Mouse (Mus musculus) cerebellum, adult 2 months (tissue): ENCODE measurements around the gene Pdzd2. TPM values are rescaled to one million over a fixed set of nuclear protein-coding genes. Genes with fewer than 3 reads are reported as not detected.

Source experiments
- DNase-seq, 2 experiments: peaks; one replicate each; pipeline ENCODE4 v3.0.0; 2021
- H3K27ac ChIP-seq: fragments of 200-500 bp; 2 replicates; pipeline ENCODE4 v1.5.1; 2012; ENCODE audit warnings: low read length, control low read depth, inconsistent platforms; ENCODE audit not compliant: insufficient read depth
- H3K27me3 ChIP-seq: fragments of 200-500 bp; 2 replicates; pipeline ENCODE4 v1.6.1; 2012; ENCODE audit warnings: inconsistent platforms, mild to moderate bottlenecking, low read length, moderate library complexity; ENCODE audit not compliant: control insufficient read depth, insufficient read depth
- H3K4me1 ChIP-seq: fragments of 200-500 bp; 2 replicates; pipeline ENCODE4 v1.6.1; 2011; ENCODE audit warnings: low read length; ENCODE audit not compliant: control insufficient read depth, insufficient read depth
- H3K4me3 ChIP-seq: fragments of 200-500 bp; replicated peaks from 2 replicates; pipeline ENCODE3; 2011; ENCODE audit warnings: mild to moderate bottlenecking, low read depth, low read length, control low read depth; ENCODE audit not compliant: insufficient read depth
- CTCF ChIP-seq: fragments of 200-500 bp; IDR thresholded peaks from 2 replicates; pipeline ENCODE4 v1.5.1; 2011; ENCODE audit warnings: low read depth, mild to moderate bottlenecking, control low read depth, low read length, moderate library complexity, borderline replicate concordance; ENCODE audit not compliant: insufficient read depth
- POLR2A ChIP-seq: fragments of 200-500 bp; IDR thresholded peaks from 2 replicates; pipeline ENCODE4 v1.6.1; 2011; ENCODE audit warnings: low read length, control low read depth, borderline replicate concordance; ENCODE audit not compliant: insufficient read depth
- WGBS: fragments of 180-500 bp; shearing (Covaris S2); methylation state at CpG from one replicate; pipeline ENCODE4 v1.1.7; 2018; 5-methylcytosine and 5-hydroxymethylcytosine counted together
- polyA plus RNA-seq: library from polyadenylated mRNA; depleted of rRNA; stranded (reverse); fragments of >200 nt; gene quantifications from 2 replicates; pipeline ENCODE4 v1.2.3, GENCODE M21; 2012

Pdzd2 gene
- polyA plus RNA-seq, 1 experiment = 6.3 TPM

- Histone ChIP-seq H3K27ac (no peak overlapping the region), H3K4me3 (no peak overlapping the region), H3K4me1 (peaks cover 9% of the 10 kb centered on the region), H3K27me3 (no peaks in the 10 kb centered on the region)
- WGBS = 35% methylated on average over 15 of the region's 15 CpGs
- DNase-seq = no peak
- no peak for TF ChIP-seq POLR2A
- no peak for TF ChIP-seq CTCF
Measured at GRCm38 (mm10) chr15:12365416-12366071, 374.2 kb downstream of the Pdzd2 start.

- no peak overlapping the region for H3K27ac ChIP-seq
- H3K4me3 ChIP-seq = no peak overlapping the region
- WGBS = 88% methylated on average over 4 of the region's 4 CpGs
- no peak for DNase-seq
- peaks cover 9% of the 10 kb centered on the region for H3K4me1 ChIP-seq
- no peak for TF ChIP-seq POLR2A
- TF ChIP-seq CTCF = no peak
- H3K27me3 ChIP-seq = no peaks in the 10 kb centered on the region
Measured at GRCm38 (mm10) chr15:12364096-12364495, 375.6 kb downstream of the Pdzd2 start.

- 69% methylated on average over 6 of the region's 6 CpGs for WGBS
- DNase-seq = no peak
- Histone ChIP-seq H3K27ac (no peak overlapping the region), H3K27me3 (no peaks in the 10 kb centered on the region), H3K4me3 (no peak overlapping the region), H3K4me1 (peaks cover 9% of the 10 kb centered on the region)
- no peak for TF ChIP-seq POLR2A
- TF ChIP-seq CTCF = no peak
Measured at GRCm38 (mm10) chr15:12362701-12363040, 377.1 kb downstream of the Pdzd2 start.

GRCm38 (mm10) chr15:12362001-12362700, 377.6 kb downstream of the Pdzd2 start:
- peaks cover 9% of the 10 kb centered on the region for H3K4me1 ChIP-seq
- WGBS = 54% methylated on average over 14 of the region's 14 CpGs
- TF ChIP-seq POLR2A = no peak
- no peak for TF ChIP-seq CTCF
- no peak overlapping the region for H3K4me3 ChIP-seq
- no peak overlapping the region for H3K27ac ChIP-seq
- no peak for DNase-seq
- no peaks in the 10 kb centered on the region for H3K27me3 ChIP-seq

- H3K4me3 ChIP-seq = no peak overlapping the region
- H3K27me3 ChIP-seq = no peaks in the 10 kb centered on the region
- H3K4me1 ChIP-seq = peaks cover 3% of the 10 kb centered on the region
- TF ChIP-seq POLR2A = no peak
- TF ChIP-seq CTCF = no peak
- no peak for DNase-seq
- WGBS = 73% methylated on average over 19 of the region's 19 CpGs
- no peak overlapping the region for H3K27ac ChIP-seq
Measured at GRCm38 (mm10) chr15:12360519-12361212, 379.1 kb downstream of the Pdzd2 start.

GRCm38 (mm10) chr15:12358384-12358783, 381.3 kb downstream of the Pdzd2 start:
- Histone ChIP-seq H3K27me3 (no peaks in the 10 kb centered on the region), H3K4me1 (no peaks in the 10 kb centered on the region; the same call in 1 of the 2 replicates), H3K4me3 (no peak overlapping the region), H3K27ac (no peak overlapping the region)
- 94% methylated on average over 5 of the region's 5 CpGs for WGBS
- no peak for DNase-seq
- TF ChIP-seq CTCF = no peak
- TF ChIP-seq POLR2A = no peak

- H3K27ac ChIP-seq = no peak overlapping the region
- H3K4me1 ChIP-seq = no peaks in the 10 kb centered on the region; the same call in 1 of the 2 replicates
- no peak for DNase-seq
- no peak for TF ChIP-seq POLR2A
- TF ChIP-seq CTCF = no peak
- no peak overlapping the region for H3K4me3 ChIP-seq
- no peaks in the 10 kb centered on the region for H3K27me3 ChIP-seq
Measured at GRCm38 (mm10) chr15:12357459-12357858, 382.3 kb downstream of the Pdzd2 start.

- TF ChIP-seq POLR2A (no peak), CTCF (no peak)
- no peak overlapping the region for H3K27ac ChIP-seq
- 81% methylated on average over 7 of the region's 7 CpGs for WGBS
Measured at GRCm38 (mm10) chr15:12355907-12356306, 383.8 kb downstream of the Pdzd2 start.

More at GRCm38 (mm10) chr15:12355907-12356306, 383.8 kb downstream of the Pdzd2 start:
- no peak overlapping the region for H3K4me3 ChIP-seq
- no peak for DNase-seq
- H3K4me1 ChIP-seq = no peaks in the 10 kb centered on the region
- no peaks in the 10 kb centered on the region for H3K27me3 ChIP-seq
